In the genomic region with DNA sequence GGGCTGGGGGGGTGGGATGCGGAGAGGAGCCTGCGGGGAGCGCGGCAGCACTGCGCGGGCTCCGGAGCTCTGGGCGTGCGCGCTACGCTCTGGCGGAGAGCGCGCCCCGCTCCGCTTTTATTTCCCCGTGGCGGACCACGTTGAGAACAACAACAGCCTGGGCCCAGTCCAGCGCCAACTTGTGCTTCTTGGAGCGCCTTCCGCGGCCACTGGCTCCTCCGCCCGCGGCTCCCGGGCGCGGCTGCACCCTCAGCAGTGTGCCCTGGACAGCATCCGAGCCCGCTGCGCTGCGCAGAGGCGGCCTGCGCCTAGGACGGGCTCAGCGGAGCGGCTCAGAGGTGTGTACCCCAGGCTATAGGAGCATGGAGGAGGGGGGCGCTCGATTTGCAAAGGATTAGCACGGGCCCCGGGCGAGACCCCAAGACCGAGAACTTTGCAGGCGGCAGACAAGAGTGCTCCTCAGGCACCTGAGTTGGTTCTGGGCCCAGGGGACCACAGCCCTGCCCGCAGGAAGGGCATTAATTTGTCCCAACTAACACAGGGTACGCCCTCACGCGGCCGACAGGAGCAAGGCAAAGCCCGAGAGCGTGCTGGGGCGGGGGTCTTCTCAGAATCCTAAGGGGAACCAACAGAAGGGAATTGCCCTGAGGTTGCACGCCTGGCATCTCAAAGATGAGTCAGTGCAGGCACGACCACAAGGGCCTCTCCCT, we compare ENCODE assay signal across 8 mouse cellular contexts. TPM values are rescaled to one million over a fixed set of nuclear protein-coding genes. Genes with fewer than 3 reads are reported as not detected.
DNase-seq lines count a peak whose midpoint lies in the region; ATAC-seq lines count a peak whose summit lies in the region.

A gene (minus strand): TSS at position 91 of the 710 bp plus-strand sequence.

- peaks cover 18% of the 10 kb centered on the region for H3K4me1 ChIP-seq in hindbrain, embryonic 16.5 days (ENCODE audit: control insufficient read depth, insufficient read depth, low read depth, low read length)

- H3K27me3 ChIP-seq in hindbrain, embryonic 16.5 days (replicated peaks; ENCODE audit: control insufficient read depth, insufficient read depth, low read length), result no peaks in the 10 kb centered on the region

- H3K9me3 ChIP-seq in hindbrain, embryonic 16.5 days (ENCODE audit: control insufficient read depth, low read length), result no peaks in the 10 kb centered on the region

- ATAC-seq in hindbrain, embryonic 16.5 days, result peak; percentile 91
- ATAC-seq in megakaryocyte-erythroid progenitor cell, adult 5-6 weeks (replicated peaks; ENCODE audit: low FRiP score, low TSS enrichment, poor library complexity, severe bottlenecking), result 0 out of 2 replicates have a peak, but pooled peaks have one; percentile 21

- intact Hi-C loops in left cerebral cortex, postnatal 4 days (cut with DNase I), result loop anchor here (5.0 kb wide), 1 partner anchor 69 kb away; a partner anchor contains a TSS

- peak within 1 kb of the TSS; percentile 93 for H3K27ac ChIP-seq in hindbrain, embryonic 16.5 days (ENCODE audit: low read depth, low read length)

- peak within 1 kb of the TSS; percentile 82 for H3K4me2 ChIP-seq in hindbrain, embryonic 16.5 days (ENCODE audit: low read length)

- DNase-seq in adrenal gland, postnatal 14 days, result peak; percentile 88
- peak; percentile 83 to 90 for DNase-seq in cerebellum, postnatal 4 days (ENCODE audit: low spot score in 2 of 2)
- peak; percentile 84 for DNase-seq in gastrocnemius, postnatal 10 days
- DNase-seq in left cerebral cortex, postnatal 4 days, result peak; percentile 91
- DNase-seq in right cerebral cortex, postnatal 4 days, result peak; percentile 93
- no peak for DNase-seq in T-cell, adult 2 months (ENCODE audit: low spot score)

- peaks cover 13% of the 10 kb centered on the region for H3K36me3 ChIP-seq in hindbrain, embryonic 16.5 days (ENCODE audit: control insufficient read depth, insufficient read depth, low read length)

- under 1% methylated on average over 52 of the region's 55 CpGs for WGBS in hindbrain, embryonic 16.5 days

- H3K4me3 ChIP-seq in hindbrain, embryonic 16.5 days (ENCODE audit: low read length), result peak within 1 kb of the TSS; percentile 93

- peak within 1 kb of the TSS; percentile 93 for H3K9ac ChIP-seq in hindbrain, embryonic 16.5 days (ENCODE audit: low read depth, low read length)

RNA-seq across cellular contexts. Expression of the gene that starts here (rescaled TPM):
- 23.8 and 24.9 TPM in 2 replicates for total RNA-seq in adrenal gland, postnatal 14 days (2021)
- 10 to 100 TPM; 14.7 to 15.7 TPM for total RNA-seq in gastrocnemius, postnatal 10 days (2021)
- 8.1 and 13.4 TPM in 2 replicates for polyA plus RNA-seq in hindbrain, embryonic 16.5 days (2015; fragmentation: Nextera tagmentation; extraction: Ambion mirVana)
- 10 to 100 TPM; 81.6 to 87.7 TPM for total RNA-seq in left cerebral cortex, postnatal 4 days (2021)
- 3.0 and 6.1 TPM in 2 replicates for total RNA-seq in megakaryocyte-erythroid progenitor cell, adult 5-6 weeks (2014; fragmentation: Nextera tagmentation)
- total RNA-seq in megakaryocyte-erythroid progenitor cell, adult 5-6 weeks (2017), result 0.95 and 2.3 TPM in 2 replicates
